Mouse (Mus musculus) heart, postnatal 10 days (tissue): ENCODE data around the gene Wnt6. TPM values are rescaled to one million over a fixed set of nuclear protein-coding genes. Genes with fewer than 3 reads are reported as not detected.
"Not testable (repeated sequence)": the region's sequence is repeated elsewhere in the genome, so short reads cannot be mapped to it uniquely, and the experiment has no call there.

Experiments
- DNase-seq, 2 experiments: peaks; one replicate each; pipeline ENCODE4 v3.0.0; 2021
- intact Hi-C: fragments of 180-260 bp; cut with DNase I; formaldehyde crosslinking; loops from one replicate; pipeline ENCODE4 v1.15.1; 2025
- total RNA-seq, 2 experiments: library from RNA; stranded (reverse); gene quantifications; 2 replicates each; pipeline ENCODE4 v1.2.3; 2021

Gene Wnt6
- total RNA-seq, 2 experiments from 2014 or later: 0.17 to 0.60 TPM

DNA sequence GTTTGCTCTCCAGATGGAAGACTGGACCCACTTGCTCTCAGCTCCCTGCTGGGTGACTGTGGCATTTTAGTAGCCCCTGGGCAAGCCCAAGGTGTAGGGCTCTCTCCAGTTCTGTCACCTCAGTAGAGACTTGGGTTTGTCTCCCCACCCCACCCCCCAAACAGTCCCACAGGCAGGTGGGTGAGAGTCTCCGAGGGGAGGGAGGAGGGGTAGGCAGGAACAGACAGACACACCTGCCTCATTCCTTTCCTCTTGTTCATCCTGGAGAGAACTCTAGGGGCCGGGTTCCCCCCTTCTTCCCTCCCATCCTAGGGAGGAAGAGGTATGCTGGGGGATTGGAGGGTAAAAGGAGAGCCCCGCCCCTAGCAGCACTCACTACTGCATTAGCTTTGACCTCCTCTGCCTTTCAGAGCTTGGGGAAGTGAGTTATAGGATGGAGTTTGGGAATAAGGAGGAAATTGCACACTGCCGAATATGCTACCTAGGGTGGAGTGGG, 33.7 kb downstream of the Wnt6 start:
- DNase-seq: no peak
- intact Hi-C loops: no loop called here

DNA sequence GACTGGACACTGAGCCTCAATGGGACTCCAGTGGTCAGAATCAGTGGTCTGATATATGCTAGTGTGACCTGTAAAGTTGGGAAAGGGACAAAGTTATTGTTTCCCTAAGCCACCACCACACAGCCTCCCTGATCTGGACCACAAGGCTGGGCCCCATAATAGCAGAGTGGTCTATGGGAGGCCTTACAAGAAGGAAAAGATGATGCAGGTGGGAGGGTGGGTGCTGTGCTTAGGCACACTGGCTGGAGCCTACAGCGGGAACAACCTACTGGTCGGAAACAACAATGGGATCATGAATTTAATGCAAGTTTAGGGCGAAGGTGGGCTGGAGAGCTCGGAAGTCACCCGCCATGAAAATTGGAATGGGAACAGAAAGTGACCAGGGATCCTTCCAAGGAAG, 34.2 kb downstream of the Wnt6 start:
- DNase-seq: no peak
- intact Hi-C loops: no loop called here

DNA sequence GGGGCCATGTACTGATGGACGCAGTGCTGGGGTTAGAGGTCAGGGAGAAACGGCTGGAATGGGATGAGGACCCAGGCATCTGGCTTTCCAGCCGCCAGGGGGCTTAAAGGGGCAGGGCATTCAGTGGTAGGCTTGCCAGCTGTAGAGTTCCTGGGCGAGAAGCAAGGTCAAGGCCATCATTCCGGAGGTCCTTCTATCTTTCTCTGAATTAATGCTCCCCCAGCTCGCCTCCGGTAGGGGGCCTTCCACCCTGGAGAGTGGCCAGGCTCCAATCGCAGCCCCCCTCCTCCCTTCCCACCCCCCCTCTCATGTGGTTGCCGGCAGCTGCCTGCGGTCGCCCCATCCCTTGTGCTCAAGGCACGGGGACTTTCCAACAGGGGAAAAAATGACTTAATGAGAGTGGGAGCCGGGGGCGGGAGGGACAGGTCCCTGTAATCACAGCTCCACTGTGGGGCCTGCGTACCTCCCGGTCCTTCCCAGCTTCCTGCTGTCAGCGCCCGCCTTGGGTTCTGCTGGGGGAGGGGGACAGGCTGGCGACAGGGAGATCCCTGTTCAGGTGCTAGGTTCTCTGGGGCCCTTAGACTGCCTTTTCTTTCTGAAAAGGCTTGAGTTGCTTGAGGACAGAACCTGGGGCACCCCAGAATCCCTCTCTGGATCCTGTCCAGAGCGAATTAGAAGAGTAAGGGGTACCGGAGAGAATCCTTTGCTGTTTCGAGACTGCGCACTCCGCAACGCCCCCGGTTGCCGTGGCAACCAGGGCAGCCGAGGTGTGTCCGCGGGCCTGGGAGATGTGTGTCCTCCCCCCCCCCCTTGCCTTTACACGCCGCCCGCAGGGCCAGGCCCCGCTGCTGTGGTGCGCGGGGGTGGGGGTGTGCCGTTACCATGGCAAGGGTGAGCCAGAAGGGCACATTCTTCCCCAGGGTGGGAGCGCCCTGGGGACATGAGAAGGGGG, 34.9 kb downstream of the Wnt6 start:
- intact Hi-C loops: no loop called here
- peak in 1 of 2 experiments; percentile 15 for DNase-seq

GRCm38 (mm10) chr1:74807551-74808071, 35.9 kb downstream of the Wnt6 start:
- intact Hi-C loops: loop anchor here (1.0 kb wide), 2 partner anchors 19 to 44 kb away; no protein-coding TSS in a partner anchor
- no peak for DNase-seq

DNA sequence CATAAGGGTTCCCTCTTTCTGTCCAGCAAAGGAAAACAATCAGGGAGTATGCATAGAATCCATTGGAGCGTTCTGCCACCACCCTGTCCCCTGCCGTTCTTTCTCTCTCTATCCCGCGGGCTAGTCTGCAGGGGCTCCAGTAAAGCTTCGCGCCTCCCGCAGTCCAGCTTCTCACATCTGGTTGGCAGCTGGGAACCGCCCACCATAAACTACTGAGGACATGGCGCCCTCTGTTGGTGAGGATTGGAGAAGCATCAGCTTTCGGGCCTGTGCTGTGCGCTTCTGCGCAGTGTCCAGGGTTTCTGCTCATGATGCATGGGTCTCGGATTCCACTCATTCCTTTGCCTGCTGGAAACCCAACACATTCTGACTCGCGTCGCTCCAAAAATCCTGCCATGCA, 36.4 kb downstream of the Wnt6 start:
- intact Hi-C loops: loop anchor here (1.0 kb wide), 2 partner anchors 20 to 45 kb away; no protein-coding TSS in a partner anchor
- DNase-seq: peak; percentile 93 to 97

DNA sequence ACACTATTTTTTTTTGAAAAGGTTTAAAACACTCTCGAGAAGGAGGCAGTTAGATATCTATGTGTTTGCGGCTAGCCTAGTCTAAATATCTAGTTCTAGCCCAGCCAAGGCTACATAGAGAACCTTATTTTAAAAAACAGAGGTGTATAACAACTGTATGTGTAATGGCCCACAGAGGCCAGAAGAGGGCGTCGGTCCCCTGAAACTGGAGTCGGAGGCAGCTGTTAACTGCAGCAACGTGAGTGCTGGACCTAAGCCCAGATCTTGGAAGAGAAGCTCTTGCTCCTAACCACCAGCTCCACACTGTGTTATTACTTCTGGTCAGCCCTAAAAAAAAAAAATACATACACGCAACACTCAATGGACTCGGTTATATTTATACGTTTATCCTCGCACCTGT, 37.3 kb downstream of the Wnt6 start:
- DNase-seq: no peak
- intact Hi-C loops: no loop called here

DNA sequence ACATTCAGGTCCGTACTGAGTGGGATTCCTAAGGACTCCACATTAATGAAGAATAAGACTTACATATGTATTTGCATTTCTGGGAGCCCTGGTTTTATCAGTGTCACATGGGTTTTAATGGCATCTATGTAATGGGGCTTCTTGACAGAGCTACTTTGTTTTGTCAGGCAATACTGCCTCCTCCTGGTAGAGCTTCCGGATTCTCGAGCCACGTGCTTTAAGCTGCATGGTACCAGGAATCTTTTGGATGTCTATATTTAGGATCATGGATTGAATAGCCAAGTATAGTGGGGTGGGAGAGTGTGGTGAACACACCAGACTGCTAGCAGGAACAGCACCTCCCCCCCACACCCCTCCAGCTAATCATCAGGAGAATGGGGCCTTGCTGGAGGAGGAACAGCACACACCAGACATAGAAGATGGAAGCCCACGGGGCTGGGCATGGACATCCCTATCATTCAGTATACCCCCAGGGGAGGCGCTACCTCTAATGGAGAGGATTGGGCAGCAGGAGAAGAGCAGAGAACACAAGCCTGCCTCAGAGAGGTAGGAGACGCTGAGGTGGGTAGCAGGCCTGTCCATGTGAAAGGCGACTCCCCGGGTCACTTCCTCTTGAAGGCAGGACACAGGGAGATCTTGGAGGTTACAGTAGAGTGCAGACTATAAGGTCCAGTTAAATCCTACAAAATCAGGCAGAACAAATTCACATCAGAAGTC, 43.4 kb downstream of the Wnt6 start:
- intact Hi-C loops: no loop called here
- no peak for DNase-seq

DNA sequence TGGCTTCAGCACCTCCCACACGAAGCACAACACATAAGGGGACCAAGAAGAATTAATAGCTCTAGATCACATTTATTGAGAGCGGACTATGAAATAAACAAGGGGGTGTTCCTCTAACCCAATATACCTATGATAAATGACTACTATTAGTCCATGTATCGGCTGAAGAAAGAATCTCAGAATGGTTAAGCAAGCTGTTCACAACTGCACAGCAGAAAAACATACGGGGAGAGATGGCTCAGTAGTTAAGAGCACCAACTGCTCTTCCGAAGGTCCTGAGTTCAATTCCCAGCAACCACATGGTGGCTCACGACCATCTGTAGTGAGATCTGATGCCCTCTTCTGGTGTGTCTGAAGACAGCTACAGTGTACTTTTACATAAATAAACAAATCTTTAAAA, 44.3 kb downstream of the Wnt6 start:
- intact Hi-C loops, DNase-seq: not testable (repeated sequence)

GRCm38 (mm10) chr1:74816612-74817199, 45.0 kb downstream of the Wnt6 start:
- DNase-seq: peak; percentile 94
- intact Hi-C loops: no loop called here

DNA sequence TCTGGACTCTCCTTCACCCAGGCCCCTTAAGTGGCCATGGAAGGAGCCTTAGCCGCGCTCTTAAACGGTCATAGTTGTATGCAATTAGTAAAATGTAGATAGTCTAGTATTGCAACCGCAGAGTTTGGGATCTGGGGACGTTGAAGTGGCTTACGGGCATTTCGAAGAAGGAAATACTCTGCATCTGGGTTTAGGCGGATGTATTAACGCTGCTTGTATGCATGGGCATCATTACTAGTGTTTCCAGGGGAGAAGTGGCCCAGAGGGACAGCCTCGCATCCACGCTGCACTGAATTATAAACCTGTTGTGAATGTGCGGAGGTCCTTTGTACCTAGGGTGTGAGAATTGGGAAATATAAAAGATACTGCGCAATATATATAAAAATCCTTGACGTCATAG, 45.5 kb downstream of the Wnt6 start:
- no peak for DNase-seq
- intact Hi-C loops: no loop called here

GRCm38 (mm10) chr1:74818509-74818908, 46.8 kb downstream of the Wnt6 start:
- no peak for DNase-seq
- intact Hi-C loops: no loop called here

DNA sequence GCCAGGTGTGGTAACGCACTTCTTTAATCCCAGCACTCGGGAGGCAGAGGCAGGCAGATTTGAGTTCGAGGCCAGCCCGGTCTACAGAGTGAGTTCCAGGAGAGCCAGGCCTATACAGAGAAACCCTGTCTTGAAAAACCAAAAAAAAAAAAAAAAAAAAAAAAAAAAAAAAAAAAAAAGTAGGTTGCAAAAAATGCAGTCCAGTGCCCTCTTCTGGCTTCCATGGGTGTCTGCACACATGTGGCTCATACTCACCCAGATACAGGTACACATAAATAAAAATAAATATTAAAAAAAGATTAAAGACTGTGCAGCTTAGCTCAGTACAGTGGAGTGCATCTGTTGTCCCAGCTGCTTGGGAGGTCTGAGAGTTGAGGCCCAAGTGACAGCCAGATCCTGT, 51.9 kb downstream of the Wnt6 start:
- intact Hi-C loops, DNase-seq: not testable (repeated sequence)

GRCm38 (mm10) chr1:74824518-74825302, 53.0 kb downstream of the Wnt6 start:
- intact Hi-C loops: no loop called here
- DNase-seq: no peak

DNA sequence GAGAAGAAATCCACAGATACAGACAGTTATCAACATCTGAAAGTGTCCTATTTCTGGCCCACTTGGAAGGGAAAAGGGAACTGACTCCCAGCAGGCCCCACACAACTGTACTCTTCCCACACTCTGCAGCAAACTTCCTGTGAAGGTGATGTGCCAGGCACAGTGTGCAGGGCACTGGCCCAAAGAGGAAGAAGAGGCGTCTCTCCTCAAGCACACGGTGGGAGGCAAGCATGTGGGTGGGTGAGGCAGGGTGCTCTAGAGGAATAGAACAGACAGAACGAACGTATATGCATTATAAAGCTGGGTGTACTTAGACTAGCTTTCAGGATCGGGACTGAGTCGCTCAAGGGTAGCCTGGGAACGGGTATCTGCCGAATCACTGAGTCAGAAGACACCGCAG, 58.4 kb downstream of the Wnt6 start:
- intact Hi-C loops: no loop called here
- DNase-seq: no peak

DNA sequence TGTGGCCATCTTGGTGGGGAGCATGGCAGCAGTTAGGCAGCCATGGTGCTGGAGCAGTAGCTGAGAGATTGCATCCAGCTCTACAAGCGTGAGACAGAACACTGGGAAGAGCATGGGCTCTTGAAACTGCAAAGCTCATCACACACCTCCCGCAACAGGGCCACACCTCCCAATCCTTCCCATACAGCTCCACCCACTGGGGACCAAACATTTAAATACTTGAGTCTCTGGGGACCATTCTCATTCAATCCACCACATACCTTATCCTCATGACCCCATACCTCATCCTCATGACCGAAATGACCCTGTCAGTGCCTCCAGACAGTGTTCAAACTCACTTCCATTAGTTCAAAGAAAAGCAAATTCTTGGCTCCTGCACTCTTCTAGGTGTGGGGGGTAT, 61.6 kb downstream of the Wnt6 start:
- DNase-seq: no peak
- intact Hi-C loops: no loop called here

Other genes starting within 250 kb of the Wnt6 start
- not detected for gene Plcd4, start 229.0 kb upstream of the Wnt6 start, total RNA-seq
- 10 to 100 TPM; 13.6 to 18.5 TPM for gene Usp37, start 227.6 kb upstream of the Wnt6 start, total RNA-seq
- gene Zfp142, start 183.6 kb upstream of the Wnt6 start, total RNA-seq: 10 to 100 TPM; 12.9 to 13.2 TPM
- 10 to 100 TPM; 20.3 to 24.9 TPM for gene Bcs1l, start 183.6 kb upstream of the Wnt6 start, total RNA-seq
- gene Rnf25, start 170.5 kb upstream of the Wnt6 start, total RNA-seq: 10 to 100 TPM; 21.6 to 27.7 TPM
- gene Stk36, start 170.4 kb upstream of the Wnt6 start, total RNA-seq: 1 to 10 TPM; 1.5 to 2.0 TPM
- 10 to 100 TPM; 17.3 TPM for gene Ttll4, start 110.1 kb upstream of the Wnt6 start, total RNA-seq
- gene Cyp27a1, start 58.3 kb upstream of the Wnt6 start, total RNA-seq: 10 to 100 TPM; 10.7 to 11.0 TPM
- gene Prkag3, start 22.7 kb upstream of the Wnt6 start, total RNA-seq: 1 to 10 TPM; 1.7 to 2.1 TPM
- gene Wnt10a, start 19.6 kb downstream of the Wnt6 start, total RNA-seq: not detected
- gene Cdk5r2, start 83.0 kb downstream of the Wnt6 start, total RNA-seq: under 1 TPM in 1 of 2 experiments, not detected in 1; 0.12 TPM
- gene Fev, start 113.5 kb downstream of the Wnt6 start, total RNA-seq: under 1 TPM in 1 of 2 experiments, not detected in 1; 0.67 TPM
- not detected for gene Cryba2, start 121.3 kb downstream of the Wnt6 start, total RNA-seq
- gene Cfap65, start 163.7 kb downstream of the Wnt6 start, total RNA-seq: under 1 TPM in 1 of 2 experiments, not detected in 1; 0.05 TPM
- gene Ihh, start 179.8 kb downstream of the Wnt6 start, total RNA-seq: under 1 TPM in 1 of 2 experiments, not detected in 1; 0.14 TPM